Mouse (Mus musculus) left cerebral cortex, postnatal 10 days (tissue): ENCODE measurements at regions not wholly inside any gene's neighbourhood (a gene's known extent, or its start where the extent isn't known, plus 50 kb on each side); places are given as distances from the start of the nearest gene placed in this dataset.

ENCODE experiments used
- DNase-seq, 2 experiments: peaks; one replicate each; pipeline ENCODE4 v3.0.0; 2021 to 2022; ENCODE audit warnings: low spot score in 2 of 2, mixed read lengths in 1 of 2; ENCODE audit errors: extremely low spot score in 1 of 2
- intact Hi-C: fragments of 180-260 bp; cut with DNase I; formaldehyde crosslinking; loops from one replicate; pipeline ENCODE4 v1.15.1; 2025

- no peak for DNase-seq
- intact Hi-C loops, result no loop called here
Measured at GRCm38 (mm10) chr16:50871318-50871717, 280.4 kb upstream of the Ccdc54 start.

DNA sequence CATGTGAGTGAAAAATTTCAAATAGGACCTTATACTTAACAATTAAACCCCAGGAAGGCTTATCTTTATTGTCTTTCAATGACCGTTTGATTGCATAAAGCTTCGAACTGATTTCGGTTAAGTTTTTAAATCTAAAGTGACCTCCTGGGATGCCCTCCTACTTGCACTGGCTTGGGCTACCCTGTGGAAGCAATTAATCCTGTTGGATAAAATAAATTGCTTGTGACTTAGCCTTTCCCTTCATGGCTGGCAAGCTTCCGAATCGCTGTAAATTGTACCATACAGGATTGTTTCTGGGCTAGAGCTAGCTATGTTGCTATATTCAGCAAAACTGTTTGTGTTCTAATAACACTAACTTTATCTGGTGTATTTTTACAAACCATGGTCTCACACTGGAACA lies 272.6 kb upstream of the Ccdc54 start:
- DNase-seq, result no peak
- intact Hi-C loops, result no loop called here

DNA sequence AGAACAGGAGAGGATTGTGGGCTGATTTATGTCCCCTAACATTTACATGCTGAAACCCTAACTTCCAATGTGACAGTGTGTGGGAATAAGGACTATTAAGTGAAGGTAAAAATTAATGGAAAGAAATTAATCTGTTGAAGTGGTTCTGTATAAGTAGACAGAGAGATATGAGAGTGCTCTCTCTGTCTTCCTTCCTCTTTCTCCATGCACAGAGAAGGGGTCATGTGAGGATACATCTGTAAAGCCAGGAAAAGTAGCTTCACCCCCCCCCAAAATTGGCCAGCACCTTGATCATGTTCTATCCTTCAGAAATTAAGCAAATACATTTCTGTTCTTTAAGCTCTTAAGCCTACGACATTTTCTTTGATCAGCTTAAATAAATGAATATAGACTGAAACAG lies 268.6 kb upstream of the Ccdc54 start:
- intact Hi-C loops, result no loop called here

DNA sequence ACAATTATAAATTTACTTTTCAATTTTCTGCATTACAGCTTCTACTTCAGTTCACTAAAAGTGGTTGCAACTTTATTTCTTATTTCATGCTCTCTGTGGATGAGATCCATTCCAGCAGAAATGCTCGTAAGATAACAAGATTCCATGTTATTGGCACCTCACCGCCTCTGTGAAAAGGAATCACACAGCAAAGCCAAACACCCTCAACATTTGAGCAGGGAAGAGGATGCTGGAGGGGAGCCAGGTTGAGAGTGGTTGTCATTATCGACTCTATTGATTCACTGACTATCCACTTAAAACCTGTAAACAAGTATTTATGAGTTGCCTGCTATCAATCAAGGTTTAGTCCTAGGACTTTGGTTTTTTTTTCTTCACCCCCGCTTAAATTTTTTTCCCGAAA lies 261.1 kb upstream of the Ccdc54 start:
- intact Hi-C loops, result no loop called here
- no peak for DNase-seq

More for the DNA sequence above, 268.6 kb upstream of the Ccdc54 start:
- no peak for DNase-seq

GRCm38 (mm10) chr16:50847693-50848092 lies 256.7 kb upstream of the Ccdc54 start:
- no peak for DNase-seq
- intact Hi-C loops, result loop anchor here (10.0 kb wide), 2 partner anchors 197 to 467 kb away; no protein-coding TSS in a partner anchor

DNA sequence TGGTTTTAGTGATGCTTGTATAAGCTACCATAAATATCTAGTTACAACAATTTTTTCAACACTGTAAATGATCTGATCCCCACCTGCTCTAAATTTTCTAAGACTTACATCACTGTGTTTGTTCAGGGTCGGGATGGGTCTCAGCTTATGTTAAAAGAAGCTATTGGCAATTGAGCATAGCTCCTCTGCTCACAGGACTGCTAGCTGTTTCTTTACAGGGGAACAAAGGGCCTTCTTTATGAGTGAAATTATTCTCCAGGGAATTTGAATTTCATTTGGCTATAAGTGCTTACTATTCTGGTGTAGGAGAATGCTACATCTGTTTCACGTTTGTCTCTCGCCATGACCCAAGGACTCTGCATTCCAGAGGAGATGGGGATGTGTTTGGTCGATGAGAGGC lies 255.6 kb upstream of the Ccdc54 start:
- no peak for DNase-seq
- intact Hi-C loops, result loop anchor here (10.0 kb wide), 2 partner anchors 198 to 468 kb away; no protein-coding TSS in a partner anchor

- peak; percentile 59 to 80 for DNase-seq
- intact Hi-C loops, result loop anchor here (10.0 kb wide), 2 partner anchors 203 to 473 kb away; no protein-coding TSS in a partner anchor
Measured at GRCm38 (mm10) chr16:50841677-50842580, 251.0 kb upstream of the Ccdc54 start.

GRCm38 (mm10) chr16:50841205-50841604 lies 250.3 kb upstream of the Ccdc54 start:
- peak in 1 of 2 experiments; percentile 22 for DNase-seq
- intact Hi-C loops, result loop anchor here (10.0 kb wide), 2 partner anchors 204 to 474 kb away; no protein-coding TSS in a partner anchor

DNA sequence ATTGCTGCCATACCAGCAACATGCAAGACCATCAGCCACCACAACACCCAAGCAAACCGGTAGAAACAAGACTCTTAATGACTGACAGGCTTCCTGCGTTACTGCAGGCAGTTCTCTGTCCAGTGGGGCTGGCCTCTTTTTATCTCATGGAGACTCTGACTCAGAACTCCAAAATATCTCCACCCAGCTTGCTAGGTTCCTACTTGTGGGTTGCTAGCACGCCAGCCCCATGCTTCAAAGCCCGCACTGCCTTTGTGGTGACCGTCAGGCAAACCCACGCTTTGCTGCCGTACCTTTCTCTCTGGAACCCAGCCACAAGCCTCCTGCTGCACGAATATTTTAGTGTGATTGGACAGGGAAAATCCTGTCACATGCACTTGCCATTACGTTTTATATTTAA lies 248.7 kb upstream of the Ccdc54 start:
- intact Hi-C loops, result loop anchor here (10.0 kb wide), 2 partner anchors 205 to 475 kb away; no protein-coding TSS in a partner anchor
- peak in 1 of 2 experiments; percentile 17 for DNase-seq

GRCm38 (mm10) chr16:50837416-50837815 lies 246.5 kb upstream of the Ccdc54 start:
- DNase-seq, result no peak
- intact Hi-C loops, result no loop called here

DNA sequence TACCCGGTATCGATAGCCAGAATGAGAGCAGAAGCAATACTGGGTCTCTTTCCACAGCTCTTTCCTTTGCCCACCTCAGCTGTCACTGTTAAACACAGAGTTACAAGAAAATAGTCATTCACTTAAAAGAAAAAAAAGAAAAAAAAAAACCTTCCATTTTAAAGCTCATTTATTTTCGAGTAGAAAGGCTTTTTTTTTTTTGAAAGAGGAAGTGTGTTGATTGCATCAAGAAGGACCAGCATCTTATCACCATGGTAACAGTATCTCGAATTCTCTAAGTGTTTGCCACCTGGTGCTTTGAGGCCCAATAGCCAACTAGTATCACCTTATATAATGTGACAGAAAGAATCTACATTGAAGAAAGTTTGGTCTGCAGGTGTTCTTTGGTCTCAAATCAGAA lies 245.5 kb upstream of the Ccdc54 start:
- intact Hi-C loops, result no loop called here
- no peak for DNase-seq

DNA sequence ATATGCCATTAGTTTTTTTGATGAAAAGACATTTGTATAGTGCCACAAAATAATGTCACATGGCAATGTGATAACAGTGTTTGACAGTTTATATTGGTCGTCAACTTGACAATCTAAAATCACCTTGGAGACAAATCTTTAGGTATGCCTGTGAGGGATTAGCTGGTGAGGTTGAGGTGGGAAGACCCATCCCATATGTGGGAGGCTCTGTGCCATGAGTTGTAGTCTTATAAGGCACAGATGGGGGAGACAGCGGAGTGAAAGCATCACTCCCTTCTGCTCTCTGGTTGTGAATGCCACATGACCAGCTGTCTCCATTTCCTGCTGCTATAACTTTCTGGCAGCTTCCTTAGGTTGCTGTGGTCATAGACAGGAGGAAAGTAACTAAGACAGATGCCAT lies 242.4 kb upstream of the Ccdc54 start:
- no peak for DNase-seq
- intact Hi-C loops, result no loop called here

DNA sequence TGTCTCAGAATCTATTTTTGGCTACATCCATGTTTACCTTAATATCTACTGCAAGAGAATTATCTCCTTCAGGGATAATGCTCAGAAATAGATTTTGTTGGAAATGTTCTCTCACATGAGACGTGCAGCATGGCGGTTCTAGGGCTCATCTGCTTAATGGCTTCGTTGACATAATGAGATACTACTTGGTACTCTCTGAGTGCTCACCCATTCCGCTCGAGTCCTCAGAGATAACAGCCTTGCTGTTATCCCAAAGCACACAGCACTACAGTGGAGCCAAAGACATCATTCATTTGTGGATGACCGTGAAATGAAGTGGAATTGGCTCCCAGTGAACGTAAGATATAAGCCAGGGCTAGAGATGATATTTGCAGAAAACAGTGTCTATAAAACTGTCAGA lies 231.4 kb upstream of the Ccdc54 start:
- DNase-seq, result no peak
- intact Hi-C loops, result no loop called here

DNA sequence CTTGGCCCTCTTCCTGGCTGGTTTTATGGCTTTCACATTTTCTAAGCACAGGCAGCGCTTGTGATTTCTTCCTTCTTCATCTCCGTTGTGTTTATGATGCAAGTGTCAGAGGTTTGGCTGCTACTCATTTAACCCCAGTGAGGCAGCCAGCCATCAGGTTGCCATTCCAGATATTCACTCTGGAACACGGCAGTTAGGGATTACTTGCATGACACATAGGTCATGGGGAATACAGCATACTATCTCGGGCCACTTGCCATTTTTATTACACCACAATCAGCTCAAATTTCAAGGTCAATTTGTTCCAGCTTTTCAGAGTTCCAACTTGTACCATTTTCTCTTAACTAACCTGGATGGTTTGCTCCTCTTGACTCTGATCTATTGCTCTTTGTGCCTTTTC lies 223.7 kb upstream of the Ccdc54 start:
- intact Hi-C loops, result no loop called here
- no peak for DNase-seq

DNA sequence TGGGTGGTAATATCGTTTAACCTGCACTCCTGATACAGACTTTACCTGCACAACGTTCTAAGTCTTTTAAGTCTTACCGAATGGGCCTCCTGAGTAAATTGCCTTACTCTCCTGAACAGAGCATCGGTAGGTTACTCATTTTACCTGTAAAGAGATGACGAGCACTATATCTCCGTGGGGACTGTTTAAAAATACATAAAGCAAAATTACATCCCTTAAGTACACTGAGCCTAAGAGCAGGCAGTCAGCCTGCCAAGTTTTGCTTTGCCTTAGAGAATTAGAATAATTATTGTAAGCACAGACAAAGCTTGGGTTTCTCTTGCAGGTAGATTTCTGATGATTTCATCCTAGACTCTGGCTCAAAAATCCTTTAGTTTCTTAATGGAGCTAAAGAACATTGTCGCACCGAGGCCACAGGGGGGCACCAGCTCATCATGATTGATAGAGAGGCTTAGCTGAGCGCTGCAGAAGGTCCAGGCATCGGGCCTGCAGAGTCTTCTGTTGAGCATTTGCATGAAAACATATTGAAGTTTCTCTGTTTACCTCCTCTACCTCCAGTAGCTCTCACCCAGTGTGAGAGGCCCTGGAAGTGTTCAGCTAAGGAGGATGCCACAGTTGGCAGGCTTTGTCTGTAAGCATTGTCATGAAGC lies 208.3 kb upstream of the Ccdc54 start:
- intact Hi-C loops, result no loop called here
- peak; percentile 55 to 78 for DNase-seq

DNA sequence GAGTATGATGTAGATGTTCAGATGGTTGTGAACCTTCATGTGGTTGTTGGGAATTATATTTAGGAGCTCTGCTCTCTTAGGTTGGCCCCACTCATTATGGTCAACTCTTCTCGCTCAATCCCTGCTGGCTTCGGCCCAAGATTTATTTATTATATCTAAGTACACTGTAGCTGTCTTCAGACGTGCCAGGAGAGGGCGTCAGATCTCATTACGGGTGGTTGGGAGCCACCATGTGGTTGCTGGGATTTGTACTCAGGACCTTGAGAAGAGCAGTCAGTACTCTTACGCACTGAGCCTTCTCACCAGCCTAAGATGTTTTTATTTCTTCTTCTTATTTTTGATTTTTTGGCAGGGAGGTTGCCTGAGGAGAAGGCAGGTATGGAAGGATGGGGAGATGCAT lies 207.1 kb upstream of the Ccdc54 start:
- DNase-seq, result no peak
- intact Hi-C loops, result no loop called here

GRCm38 (mm10) chr16:50792960-50793359 lies 202.0 kb upstream of the Ccdc54 start:
- DNase-seq, result no peak
- intact Hi-C loops, result no loop called here

DNA sequence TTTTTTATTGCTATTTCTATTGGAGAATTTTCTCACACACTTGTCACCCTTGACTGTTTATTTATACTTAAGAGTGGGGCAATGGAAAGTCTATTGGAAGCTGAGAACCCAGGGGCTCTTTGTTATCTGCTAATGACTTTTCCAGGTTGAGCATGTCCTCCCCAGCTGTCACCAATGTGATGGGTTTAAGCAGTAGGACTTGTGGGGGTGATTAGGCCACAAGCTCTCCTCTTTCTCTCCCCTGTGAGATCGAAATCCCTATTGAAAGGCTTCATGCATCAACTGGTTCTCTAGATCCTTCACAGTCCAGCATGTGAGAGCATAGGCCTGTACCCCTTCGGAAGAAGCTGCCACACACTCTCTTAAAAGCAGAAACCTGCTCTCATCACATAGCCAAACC lies 201.6 kb upstream of the Ccdc54 start:
- DNase-seq, result no peak
- intact Hi-C loops, result no loop called here

GRCm38 (mm10) chr16:50788702-50789101 lies 197.7 kb upstream of the Ccdc54 start:
- no peak for DNase-seq
- intact Hi-C loops, result no loop called here

DNA sequence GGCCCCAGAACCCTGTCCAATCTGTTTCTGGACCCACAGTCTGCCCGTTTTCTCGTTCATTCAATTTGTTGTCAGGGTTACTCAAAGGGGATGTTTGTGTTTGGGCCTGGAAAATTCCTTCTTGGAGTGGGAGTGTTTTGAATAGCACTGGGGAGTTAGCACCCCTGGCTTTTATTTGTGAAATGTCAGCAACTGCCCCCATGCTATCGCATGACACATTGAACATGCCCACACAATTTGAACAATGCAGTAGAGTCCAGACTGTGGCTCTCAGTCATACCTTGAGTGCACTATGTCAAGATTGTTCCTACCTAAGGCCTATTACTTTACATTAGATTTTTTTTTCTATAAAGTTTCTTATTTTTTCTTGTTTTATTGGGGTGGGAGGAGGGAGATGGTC lies 195.2 kb upstream of the Ccdc54 start:
- intact Hi-C loops, result no loop called here
- DNase-seq, result no peak
